Mouse (Mus musculus) neural tube, embryonic 14.5 days (tissue): ENCODE data around the gene Calml4. TPM values are rescaled to one million over a fixed set of nuclear protein-coding genes. Genes with fewer than 3 reads are reported as not detected.
"Not testable (repeated sequence)": the region's sequence is repeated elsewhere in the genome, so short reads cannot be mapped to it uniquely, and the experiment has no call there.

Source experiments
- ATAC-seq: fragments of 200-750 bp; cut with Nextera tagmentation; 2 replicates; pipeline ENCODE4 v1.8.0; 2017; ENCODE audit warnings: low read depth, mild to moderate bottlenecking, moderate TSS enrichment, moderate library complexity
- H3K27ac ChIP-seq: fragments of 300-500 bp; sonication (generic); 2 replicates; pipeline ENCODE4 v1.5.1; 2014; ENCODE audit warnings: low read depth, mild to moderate bottlenecking, control low read depth, low read length, moderate library complexity, mixed read lengths
- H3K27me3 ChIP-seq: fragments of 300-500 bp; sonication (generic); 2 replicates; pipeline ENCODE4 v1.6.1; 2014; ENCODE audit warnings: low read length; ENCODE audit not compliant: control insufficient read depth, insufficient read depth
- H3K36me3 ChIP-seq: fragments of 300-500 bp; sonication (generic); 2 replicates; pipeline ENCODE4 v1.6.1; 2014; ENCODE audit warnings: low read length, mixed read lengths; ENCODE audit not compliant: control insufficient read depth, insufficient read depth
- H3K4me1 ChIP-seq: fragments of 300-500 bp; sonication (generic); 2 replicates; pipeline ENCODE4 v1.6.1; 2014; ENCODE audit warnings: low read length; ENCODE audit not compliant: control insufficient read depth, insufficient read depth
- H3K4me2 ChIP-seq: fragments of 300-500 bp; sonication (generic); 2 replicates; pipeline ENCODE4 v1.6.1; 2014; ENCODE audit warnings: mild to moderate bottlenecking, low read depth, low read length, control low read depth
- H3K4me3 ChIP-seq: fragments of 300-500 bp; sonication (generic); 2 replicates; pipeline ENCODE4 v1.5.1; 2014; ENCODE audit warnings: low read depth, low read length, control low read depth, mixed read lengths
- H3K9ac ChIP-seq: fragments of 300-500 bp; sonication (generic); replicated peaks from 2 replicates; pipeline ENCODE4 v1.6.1; 2014; ENCODE audit warnings: low read depth, mild to moderate bottlenecking, control low read depth, low read length, mixed read lengths
- H3K9me3 ChIP-seq: fragments of 300-500 bp; sonication (generic); 2 replicates; pipeline ENCODE4 v1.6.1; 2016; ENCODE audit warnings: low read length; ENCODE audit not compliant: control insufficient read depth
- WGBS: fragments of 180-500 bp; shearing (Covaris S2); extraction: QIAGEN DNeasy Blood & Tissue Kit; methylation state at CpG from one replicate; pipeline ENCODE4 v1.1.7; 2014; 5-methylcytosine and 5-hydroxymethylcytosine counted together
- polyA plus RNA-seq: library from polyadenylated mRNA; unstranded; fragments of >200 nt; fragmentation: Nextera tagmentation; extraction: Ambion mirVana; gene quantifications from 2 replicates; pipeline ENCODE4 v1.2.1, GENCODE M21; 2014

The Calml4 gene
- polyA plus RNA-seq, 1 experiment from 2014 or later, result 7.5 TPM

GRCm38 (mm10) chr9:62860866-62861265 is 3.0 kb downstream of the Calml4 start:
- no peak for ATAC-seq
- 80% methylated on average over 4 of the region's 4 CpGs for WGBS
- Histone ChIP-seq H3K36me3 (no peaks in the 10 kb centered on the region), H3K4me1 (peaks cover 14% of the 10 kb centered on the region), H3K27me3 (no peaks in the 10 kb centered on the region), H3K27ac (no peak overlapping the region), H3K9ac (no peak overlapping the region), H3K4me2 (no peak overlapping the region), H3K9me3 (no peaks in the 10 kb centered on the region), H3K4me3 (no peak overlapping the region)

GRCm38 (mm10) chr9:62869236-62869635 is 11.4 kb downstream of the Calml4 start:
- not testable (repeated sequence) for H3K4me2 ChIP-seq, H3K9me3 ChIP-seq, H3K27ac ChIP-seq, H3K9ac ChIP-seq, H3K27me3 ChIP-seq, ATAC-seq, H3K4me1 ChIP-seq, H3K36me3 ChIP-seq, H3K4me3 ChIP-seq
- WGBS, result 96% methylated on average over 4 of the region's 4 CpGs

GRCm38 (mm10) chr9:62870728-62871127 is 12.8 kb downstream of the Calml4 start:
- H3K9ac ChIP-seq, result no peak overlapping the region
- H3K9me3 ChIP-seq, result no peaks in the 10 kb centered on the region
- H3K27me3 ChIP-seq, result no peaks in the 10 kb centered on the region
- no peak overlapping the region for H3K4me2 ChIP-seq
- no peaks in the 10 kb centered on the region for H3K36me3 ChIP-seq
- H3K27ac ChIP-seq, result no peak overlapping the region
- no peak overlapping the region for H3K4me3 ChIP-seq
- ATAC-seq, result no peak
- no peaks in the 10 kb centered on the region for H3K4me1 ChIP-seq

- no peaks in the 10 kb centered on the region for H3K4me1 ChIP-seq
- no peak overlapping the region for H3K4me2 ChIP-seq
- 85% methylated on average over 7 of the region's 7 CpGs for WGBS
- H3K9me3 ChIP-seq, result no peaks in the 10 kb centered on the region
- peaks cover 6% of the 10 kb centered on the region; the same call in 1 of the 2 replicates for H3K36me3 ChIP-seq
- H3K27ac ChIP-seq, result no peak overlapping the region
- H3K27me3 ChIP-seq, result no peaks in the 10 kb centered on the region
- no peak overlapping the region for H3K4me3 ChIP-seq
- no peak for ATAC-seq
- H3K9ac ChIP-seq, result no peak overlapping the region
These were observed 19.2 kb downstream of the Calml4 start for GRCm38 (mm10) chr9:62876966-62877616.

GRCm38 (mm10) chr9:62877825-62878224 is 19.9 kb downstream of the Calml4 start:
- no peaks in the 10 kb centered on the region for H3K27me3 ChIP-seq
- no peak overlapping the region for H3K4me3 ChIP-seq
- peaks cover 8% of the 10 kb centered on the region; the same call in 1 of the 2 replicates for H3K36me3 ChIP-seq
- no peak overlapping the region for H3K9ac ChIP-seq
- H3K27ac ChIP-seq, result no peak overlapping the region
- H3K4me2 ChIP-seq, result no peak overlapping the region
- H3K9me3 ChIP-seq, result no peaks in the 10 kb centered on the region
- ATAC-seq, result no peak
- 90% methylated on average over 2 of the region's 2 CpGs for WGBS
- no peaks in the 10 kb centered on the region for H3K4me1 ChIP-seq

GRCm38 (mm10) chr9:62881871-62882270 is 24.0 kb downstream of the Calml4 start:
- H3K9ac ChIP-seq, result no peak overlapping the region
- no peak overlapping the region for H3K4me3 ChIP-seq
- H3K36me3 ChIP-seq, result peaks cover 21% of the 10 kb centered on the region
- no peak overlapping the region for H3K27ac ChIP-seq
- 83% methylated on average over 12 of the region's 12 CpGs for WGBS
- no peaks in the 10 kb centered on the region for H3K27me3 ChIP-seq
- no peaks in the 10 kb centered on the region for H3K9me3 ChIP-seq
- no peak for ATAC-seq
- no peak overlapping the region for H3K4me2 ChIP-seq
- no peaks in the 10 kb centered on the region for H3K4me1 ChIP-seq

- Histone ChIP-seq H3K9ac (no peak overlapping the region), H3K4me2 (no peak overlapping the region), H3K4me3 (no peak overlapping the region), H3K27ac (no peak overlapping the region), H3K4me1 (no peaks in the 10 kb centered on the region), H3K27me3 (no peaks in the 10 kb centered on the region), H3K36me3 (peaks cover 8% of the 10 kb centered on the region; the same call in 1 of the 2 replicates), H3K9me3 (no peaks in the 10 kb centered on the region)
- WGBS, result 95% methylated on average over 1 of the region's 1 CpGs
- no peak for ATAC-seq
These were observed 36.6 kb downstream of the Calml4 start for GRCm38 (mm10) chr9:62894486-62894885.

GRCm38 (mm10) chr9:62901736-62902135 is 43.9 kb downstream of the Calml4 start:
- no peaks in the 10 kb centered on the region for H3K4me1 ChIP-seq
- WGBS, result 78% methylated on average over 2 of the region's 2 CpGs
- no peaks in the 10 kb centered on the region; the same call in 1 of the 2 replicates for H3K9me3 ChIP-seq
- H3K9ac ChIP-seq, result no peak overlapping the region
- no peak overlapping the region for H3K4me2 ChIP-seq
- no peak for ATAC-seq
- H3K27me3 ChIP-seq, result no peaks in the 10 kb centered on the region
- H3K36me3 ChIP-seq, result 0 out of 2 replicates have a peak, but pooled peaks cover 2% of the 10 kb centered on the region
- H3K27ac ChIP-seq, result no peak overlapping the region
- H3K4me3 ChIP-seq, result no peak overlapping the region

- Histone ChIP-seq H3K4me1 (no peaks in the 10 kb centered on the region), H3K4me2 (no peak overlapping the region), H3K27ac (no peak overlapping the region), H3K27me3 (no peaks in the 10 kb centered on the region), H3K36me3 (0 out of 2 replicates have a peak, but pooled peaks cover 2% of the 10 kb centered on the region), H3K4me3 (no peak overlapping the region), H3K9me3 (no peaks in the 10 kb centered on the region; the same call in 1 of the 2 replicates), H3K9ac (no peak overlapping the region)
- WGBS, result 97% methylated on average over 2 of the region's 2 CpGs
- ATAC-seq, result no peak
These were observed 46.0 kb downstream of the Calml4 start for GRCm38 (mm10) chr9:62903841-62904240.
